Mouse (Mus musculus) kidney, postnatal 10 days (tissue): ENCODE measurements at regions not wholly inside any gene's neighbourhood (a gene's known extent, or its start where the extent isn't known, plus 50 kb on each side); places are given as distances from the start of the nearest gene placed in this dataset.

ENCODE experiments used
- DNase-seq: peaks from one replicate; pipeline ENCODE4 v3.0.0; 2021; ENCODE audit warnings: mixed read lengths

DNA sequence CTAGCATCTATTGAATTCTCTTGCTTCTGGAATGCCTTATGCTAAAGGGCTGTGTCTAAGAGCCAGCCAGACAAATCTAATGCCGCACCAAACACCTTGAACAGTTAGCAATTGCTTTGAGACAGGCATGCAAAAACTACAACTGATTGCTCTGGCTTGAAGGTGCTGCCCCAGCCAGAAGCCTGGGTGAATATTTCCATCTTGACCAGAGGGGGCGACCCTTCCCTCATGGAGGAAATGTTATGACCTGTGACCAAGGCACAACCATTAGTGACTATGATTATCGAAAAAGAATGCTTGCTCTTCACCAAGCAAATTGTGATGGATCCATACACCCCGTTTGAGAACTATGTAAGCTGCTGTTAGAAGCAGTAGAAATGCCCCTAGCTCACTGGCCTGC, 445.9 kb upstream of the Etaa1 start:
- DNase-seq = no peak

DNA sequence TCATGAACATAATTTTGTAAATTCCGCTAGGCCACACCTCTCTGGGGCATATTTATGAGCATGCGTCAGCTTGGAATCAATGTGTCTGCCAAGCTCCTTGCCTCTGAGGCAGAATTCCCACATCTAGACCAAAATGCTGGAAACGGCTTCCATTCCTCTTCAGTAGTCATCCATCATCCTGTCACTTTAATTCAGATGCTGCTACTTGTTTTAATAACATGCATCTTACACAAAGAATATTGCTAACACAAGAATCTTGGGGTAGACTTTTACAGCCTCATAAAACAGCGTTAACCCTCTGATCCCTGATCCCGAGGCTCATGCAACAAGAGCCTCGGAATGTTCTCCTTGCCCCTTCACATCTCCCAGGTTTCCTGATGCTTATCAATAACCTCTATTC, 442.7 kb upstream of the Etaa1 start:
- peak; percentile 6 for DNase-seq

- DNase-seq = no peak
These were observed 442.0 kb upstream of the Etaa1 start for GRCm38 (mm10) chr11:18395631-18396030.

GRCm38 (mm10) chr11:18372813-18373332, 419.2 kb upstream of the Etaa1 start:
- peak; percentile 15 for DNase-seq

GRCm38 (mm10) chr11:18371304-18371703, 417.6 kb upstream of the Etaa1 start:
- no peak for DNase-seq

- peak; percentile 21 for DNase-seq
These were observed 417.2 kb upstream of the Etaa1 start for GRCm38 (mm10) chr11:18370861-18371260.

GRCm38 (mm10) chr11:18354866-18355265, 401.2 kb upstream of the Etaa1 start:
- DNase-seq = no peak

GRCm38 (mm10) chr11:18354156-18354555, 400.5 kb upstream of the Etaa1 start:
- no peak for DNase-seq

DNA sequence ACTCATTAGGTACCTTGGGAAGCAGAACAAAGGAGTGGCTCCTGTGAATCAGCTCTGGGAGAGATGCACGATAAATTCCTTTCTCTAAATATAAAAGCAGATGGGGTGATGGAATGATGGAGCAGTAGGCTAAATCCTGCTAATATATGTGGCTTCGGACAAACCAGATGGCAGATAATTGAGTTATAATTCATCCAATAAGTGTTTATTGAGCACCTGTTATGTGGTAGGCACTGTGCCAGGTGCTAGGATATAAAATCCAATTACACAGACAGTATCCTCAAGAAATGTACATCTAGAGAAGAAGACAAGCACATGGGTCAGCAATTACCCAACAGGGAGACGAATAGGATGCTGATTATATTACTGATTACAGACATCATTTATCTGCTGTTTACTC, 394.2 kb upstream of the Etaa1 start:
- no peak for DNase-seq

DNA sequence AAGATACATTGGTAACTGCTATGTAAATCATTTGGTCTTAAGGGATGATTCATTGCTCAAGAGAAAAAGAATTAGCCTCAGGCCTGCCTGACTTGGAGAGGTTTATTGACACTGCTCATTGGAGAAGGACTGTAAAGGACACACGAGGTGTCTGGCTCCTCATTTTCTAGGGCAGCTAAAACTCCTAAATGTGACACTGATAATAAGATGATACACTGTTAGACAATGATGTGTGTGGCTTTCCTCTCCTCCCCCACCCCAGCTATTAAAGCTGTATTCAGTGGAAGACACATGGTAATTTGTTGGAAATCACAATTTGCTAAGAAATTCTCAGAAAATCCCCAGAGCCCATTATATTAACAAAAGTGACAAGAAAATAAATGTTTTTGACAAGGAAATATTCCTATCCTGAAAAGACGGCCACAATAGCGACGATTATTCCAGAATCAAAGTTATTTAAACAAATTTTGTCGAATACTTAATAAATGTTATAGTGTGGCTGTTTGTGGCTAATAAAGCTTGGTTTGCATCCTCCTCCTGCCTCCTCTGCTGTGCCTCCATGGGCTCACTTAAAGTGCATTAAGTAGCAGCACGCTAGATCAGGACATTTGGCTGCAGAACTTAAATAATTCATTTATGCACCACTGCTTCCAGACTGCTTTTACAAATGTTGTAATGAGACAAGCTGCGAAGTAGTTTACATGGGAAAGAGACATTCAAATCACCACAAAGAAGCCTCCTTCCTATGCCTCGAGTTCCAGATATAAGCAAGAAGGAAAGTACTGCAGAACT, 360.0 kb upstream of the Etaa1 start:
- no peak for DNase-seq

DNA sequence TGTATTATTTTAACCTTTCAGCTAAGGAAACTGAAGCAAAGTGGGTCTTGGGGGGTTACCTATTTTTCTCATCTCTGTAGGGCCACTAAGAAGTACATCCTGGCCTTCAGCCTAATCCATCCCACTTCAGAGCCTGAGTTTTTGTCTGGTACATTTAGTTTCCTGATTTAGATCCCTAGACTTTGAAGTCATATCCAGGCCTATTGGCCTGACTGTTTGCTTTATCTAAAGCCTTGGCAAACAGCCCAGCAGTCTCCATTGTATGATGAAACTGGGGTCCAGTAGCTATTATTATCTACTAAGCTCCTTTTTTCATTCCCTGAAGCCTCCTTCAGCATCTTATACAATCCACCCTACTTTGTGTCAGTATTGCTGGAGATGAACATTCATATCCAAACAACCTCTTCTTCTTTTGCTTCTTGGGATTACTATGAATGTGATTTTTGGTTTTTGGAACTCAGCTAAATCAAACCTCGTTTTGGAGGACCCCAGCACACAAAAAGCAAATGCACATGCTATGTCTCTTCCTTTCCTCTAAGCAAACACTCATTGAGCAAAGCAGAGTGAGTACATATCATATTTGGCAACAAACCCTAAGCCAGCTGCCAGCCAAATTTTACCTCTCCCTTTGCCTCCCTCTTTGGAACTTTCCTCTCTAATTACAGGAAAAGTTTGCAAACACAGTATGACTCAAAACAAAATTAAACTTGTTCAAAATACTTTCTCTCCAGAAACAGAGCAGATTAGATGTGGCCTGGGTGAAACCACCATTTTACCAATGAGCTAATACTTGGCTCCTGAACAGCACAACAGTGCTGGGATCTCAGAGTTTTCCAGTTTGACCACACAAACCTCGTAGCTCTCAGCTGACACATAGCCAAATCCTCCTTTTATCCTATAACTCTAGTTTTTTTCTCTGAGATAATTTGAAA, 342.8 kb upstream of the Etaa1 start:
- DNase-seq = peak; percentile 63

- no peak for DNase-seq
These were observed 325.0 kb upstream of the Etaa1 start for GRCm38 (mm10) chr11:18278585-18279136.

DNA sequence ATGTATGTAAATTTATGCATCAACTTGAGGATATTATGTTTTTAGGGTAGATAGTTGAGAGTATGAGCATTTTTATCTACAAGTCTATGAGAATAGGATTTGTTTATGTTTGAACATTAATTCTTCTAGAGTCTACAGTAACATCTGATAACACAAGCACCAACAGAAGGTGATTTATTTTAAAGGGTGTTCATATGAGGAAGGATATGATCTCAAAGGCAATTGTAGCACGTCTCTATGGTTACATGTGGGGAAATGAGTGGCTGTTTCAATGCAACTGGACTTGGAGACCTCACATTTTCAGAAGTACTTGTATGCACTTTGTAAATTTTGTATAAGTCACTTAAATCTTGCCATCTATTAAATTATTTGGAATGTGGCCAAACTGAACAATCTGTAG, 318.7 kb upstream of the Etaa1 start:
- no peak for DNase-seq

DNA sequence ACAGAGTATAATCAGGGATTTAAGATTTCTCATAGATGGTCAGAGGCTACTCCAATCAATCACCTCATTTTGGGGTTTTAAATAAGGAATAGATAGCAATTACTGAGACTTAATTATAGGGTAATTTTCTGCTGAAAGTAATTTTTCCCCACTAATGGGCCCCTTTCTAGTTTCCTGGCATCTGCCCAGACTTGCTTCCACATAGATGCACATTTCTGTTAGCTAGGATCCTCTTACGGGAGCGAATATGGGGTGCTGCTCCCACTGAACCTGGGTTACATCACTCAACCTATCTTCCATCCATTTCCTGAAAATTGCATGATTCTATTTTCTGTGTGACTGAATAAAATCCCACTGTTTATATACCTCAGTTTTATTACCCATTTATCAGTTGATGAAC, 312.5 kb upstream of the Etaa1 start:
- DNase-seq = no peak

DNA sequence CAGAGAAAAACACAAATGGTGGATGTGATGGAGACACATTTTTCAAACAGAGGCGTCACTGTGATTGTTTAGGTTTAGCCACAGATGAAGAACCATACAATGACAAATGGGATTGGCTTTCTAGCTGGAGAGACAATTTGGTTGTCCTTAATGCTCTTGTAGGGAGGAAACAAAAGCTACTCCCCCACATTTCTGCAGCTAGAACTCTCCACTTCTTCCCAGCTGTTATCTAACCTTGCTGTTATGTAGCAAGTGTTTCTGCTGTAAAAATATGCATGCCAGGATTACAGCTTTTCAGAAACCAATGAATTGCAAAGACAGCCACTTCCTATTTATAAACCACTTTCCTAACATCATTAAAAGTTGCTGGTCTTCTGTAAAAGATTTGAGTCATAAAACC, 309.2 kb upstream of the Etaa1 start:
- DNase-seq = no peak

DNA sequence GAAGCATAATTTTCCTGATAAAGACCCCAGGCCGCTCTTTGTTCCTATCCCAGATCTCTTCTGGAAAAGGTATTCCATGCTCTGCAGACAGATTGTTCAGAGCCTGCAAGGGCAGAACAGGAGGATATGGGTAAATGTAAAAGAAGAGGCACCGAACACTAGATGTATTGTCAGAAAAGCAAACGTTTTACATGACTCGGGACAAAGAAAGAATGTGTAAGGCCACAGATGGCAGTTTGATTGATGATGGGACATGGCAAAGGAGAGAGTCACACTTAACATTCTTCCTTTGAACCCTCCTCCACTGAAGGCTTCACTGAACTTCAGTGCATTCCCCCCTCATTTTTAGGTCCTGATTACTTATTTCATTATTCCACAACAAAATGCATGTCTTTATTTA, 295.6 kb upstream of the Etaa1 start:
- no peak for DNase-seq

GRCm38 (mm10) chr11:18216762-18217161, 263.1 kb upstream of the Etaa1 start:
- DNase-seq = no peak

- no peak for DNase-seq
These were observed 219.4 kb upstream of the Etaa1 start for GRCm38 (mm10) chr11:18173028-18173427.

DNA sequence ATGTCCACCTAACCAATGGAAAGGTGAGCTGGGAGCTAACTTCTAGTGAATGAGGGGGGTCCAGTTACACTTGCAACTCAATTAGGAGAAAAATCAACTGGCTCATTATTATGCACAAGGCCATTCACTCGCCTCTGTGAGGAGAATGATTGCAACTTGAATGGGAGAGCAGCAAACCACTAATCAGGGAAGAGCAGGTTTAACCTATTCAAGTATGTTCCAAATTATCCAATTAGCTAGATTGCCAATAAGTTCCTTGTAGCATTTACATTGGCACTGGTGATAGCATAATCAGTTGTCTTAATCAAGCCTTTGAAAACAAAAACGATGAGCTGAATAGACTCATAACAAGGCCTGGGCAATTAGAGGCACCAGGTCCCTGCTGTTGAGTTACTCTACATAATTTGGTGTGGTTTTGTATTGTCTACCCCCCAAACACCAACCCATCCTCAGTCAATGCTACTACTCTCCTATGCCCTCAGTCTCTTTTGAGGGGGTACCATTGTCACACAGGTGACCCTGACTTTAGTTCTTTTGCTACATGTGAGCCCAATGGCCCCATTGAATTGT, 217.6 kb upstream of the Etaa1 start:
- no peak for DNase-seq

GRCm38 (mm10) chr11:18165609-18166347, 212.1 kb upstream of the Etaa1 start:
- DNase-seq = no peak

- DNase-seq = no peak
These were observed 210.3 kb upstream of the Etaa1 start for GRCm38 (mm10) chr11:18164025-18164423.
